Mouse (Mus musculus): ENCODE measurements around the gene Igf2r.
A peak's percentile ranks its signal among the peaks of the same experiment; 100 is the strongest.
"Not testable (repeated sequence)": the region's sequence is repeated elsewhere in the genome, so short reads cannot be mapped to it uniquely, and the experiment has no call there.

Igf2r gene

GRCm38 (mm10) chr17:12674980-12675379, 94.5 kb downstream of the Igf2r start:
- not testable (repeated sequence) for DNase-seq (ENCODE audit: low spot score in 2 of 2)

DNA sequence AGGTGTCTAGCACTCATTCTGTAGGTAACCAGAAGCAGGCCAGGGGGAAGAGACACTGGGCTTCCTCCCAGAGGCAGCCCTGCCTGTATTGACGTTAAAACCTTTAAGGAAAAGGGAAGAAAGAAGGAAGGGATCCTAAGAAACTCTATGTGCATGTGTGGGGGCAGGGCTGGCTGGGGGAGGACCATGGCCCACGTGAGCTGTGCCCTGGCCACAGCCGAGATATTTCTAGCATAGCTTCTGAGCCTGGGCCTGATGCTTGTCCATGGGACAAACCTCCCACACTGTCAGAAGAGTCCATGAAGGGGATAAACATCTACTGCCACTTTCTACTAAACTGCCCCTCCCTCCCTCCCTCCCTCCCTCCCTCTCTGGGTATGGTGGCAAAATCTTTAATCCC, 95.6 kb downstream of the Igf2r start:
- DNase-seq (ENCODE audit: low spot score in 2 of 2), result no peak

- no peak for DNase-seq (ENCODE audit: low spot score in 2 of 2)
Measured at GRCm38 (mm10) chr17:12672285-12672790, 97.1 kb downstream of the Igf2r start.

GRCm38 (mm10) chr17:12671029-12671605, 98.3 kb downstream of the Igf2r start:
- no peak for DNase-seq (ENCODE audit: low spot score in 2 of 2)

DNA sequence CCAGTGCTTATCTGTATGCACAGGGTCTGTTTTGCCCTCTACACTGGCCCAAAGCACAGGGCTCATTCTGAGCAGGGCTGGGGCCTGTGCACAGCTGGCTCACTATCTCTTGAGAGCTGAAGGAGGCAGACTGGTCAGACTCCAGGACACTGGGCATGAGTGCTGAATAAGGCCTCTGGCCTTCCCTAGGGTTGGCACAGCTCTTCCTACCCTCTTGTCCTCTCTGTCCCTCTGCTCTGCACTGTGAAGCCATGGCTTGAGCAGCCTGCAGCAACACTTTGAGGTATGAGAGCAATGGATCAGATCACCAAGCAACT, 100.1 kb downstream of the Igf2r start:
- DNase-seq (ENCODE audit: low spot score in 2 of 2), result no peak

DNA sequence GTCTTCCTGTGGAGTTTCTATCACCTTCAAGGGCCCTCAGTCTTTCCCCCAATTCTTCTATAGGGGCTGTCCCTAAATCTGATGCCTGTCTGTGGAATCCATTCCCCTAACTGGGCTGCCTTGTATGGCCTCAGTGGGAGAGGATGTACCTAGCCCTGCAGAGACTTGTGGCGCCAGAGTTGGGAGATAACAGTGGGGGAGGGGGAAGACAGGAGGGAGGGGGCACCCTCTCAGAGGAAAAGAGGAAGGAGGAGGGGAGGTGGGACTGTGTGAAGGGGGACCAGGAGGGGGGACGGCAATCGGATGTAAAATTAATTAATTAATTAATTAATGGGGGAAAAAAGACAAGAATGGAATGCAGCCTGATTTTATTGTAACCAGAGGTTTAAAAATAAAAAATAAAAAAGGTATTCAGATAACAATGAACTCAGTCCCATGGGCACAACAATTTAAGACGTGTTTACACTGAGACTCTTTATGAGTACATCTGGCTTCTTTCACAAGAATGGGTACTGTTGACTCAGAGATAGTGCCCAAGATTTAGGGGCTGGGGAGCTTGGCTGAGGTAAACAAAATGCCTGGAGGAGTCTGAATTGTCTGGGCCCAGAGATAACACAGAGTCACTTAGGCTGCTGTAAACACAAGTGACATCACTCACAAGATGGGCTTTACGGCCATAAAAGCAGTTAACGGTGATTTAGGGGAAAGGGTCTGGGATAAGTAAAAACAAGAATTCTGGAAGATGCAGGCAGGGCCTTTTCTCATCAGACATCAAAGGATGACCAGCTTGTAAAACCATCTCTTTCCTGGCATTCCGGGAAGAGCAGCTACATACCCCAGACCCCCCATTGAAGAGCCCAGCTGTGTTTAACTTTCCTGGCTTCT, 100.7 kb downstream of the Igf2r start:
- DNase-seq (ENCODE audit: low spot score in 2 of 2), result no peak

GRCm38 (mm10) chr17:12664156-12664555, 105.3 kb downstream of the Igf2r start:
- DNase-seq (ENCODE audit: low spot score in 2 of 2), result no peak

DNA sequence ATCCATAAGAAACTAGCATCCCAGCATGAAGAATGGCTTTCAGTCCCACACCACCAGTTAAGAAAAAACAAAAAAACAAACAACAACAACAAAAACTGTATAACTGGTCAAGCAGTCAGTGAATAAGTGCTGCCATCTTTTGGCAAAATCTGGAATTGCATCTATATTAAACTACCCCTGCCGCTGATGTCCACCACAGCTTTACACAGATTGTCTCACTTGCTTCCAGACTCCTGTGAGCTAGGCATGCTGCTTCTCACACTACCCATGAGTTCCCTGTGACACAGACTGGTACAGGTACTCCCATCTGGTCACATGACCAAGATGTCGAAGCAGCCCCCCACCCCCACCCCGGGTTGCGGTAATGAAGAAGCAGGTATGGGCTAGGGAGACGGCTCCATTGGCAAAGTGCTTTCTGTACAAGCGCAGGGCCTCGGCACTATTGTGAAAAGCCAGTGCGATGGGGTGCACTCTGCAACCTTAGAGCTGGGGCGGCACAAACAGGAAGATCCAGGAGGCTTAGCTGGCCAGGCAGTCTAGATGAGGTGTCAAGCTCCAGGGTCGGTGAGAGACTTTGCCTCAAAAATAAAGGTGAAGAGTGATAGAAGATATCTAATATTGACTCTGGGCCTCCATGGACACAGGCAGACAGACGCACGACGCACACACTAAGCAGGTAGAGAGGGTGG, 108.7 kb downstream of the Igf2r start:
- DNase-seq (ENCODE audit: low spot score in 2 of 2), result peak in 1 of 2 experiments; percentile 28

DNA sequence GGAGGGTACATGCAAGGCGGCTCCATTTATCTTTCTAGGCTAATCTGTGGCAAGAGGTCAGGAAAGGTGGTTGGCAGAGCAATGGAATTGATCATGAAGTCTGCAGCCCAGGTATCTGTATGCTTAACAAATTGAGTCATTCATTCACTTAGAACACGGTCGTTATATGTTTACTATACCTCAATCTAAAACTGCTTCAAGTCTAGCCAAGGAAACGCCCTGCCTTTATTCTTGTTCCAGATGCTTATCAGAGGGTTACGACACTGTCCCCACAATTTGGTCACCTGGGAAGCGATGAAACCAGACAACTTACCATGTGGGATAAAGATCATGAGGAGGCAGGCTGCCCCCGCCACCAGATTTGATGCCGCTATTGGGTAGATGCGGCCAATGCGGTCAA, 110.2 kb downstream of the Igf2r start:
- DNase-seq (ENCODE audit: low spot score in 2 of 2), result no peak

GRCm38 (mm10) chr17:12658784-12659183, 110.7 kb downstream of the Igf2r start:
- no peak for DNase-seq (ENCODE audit: low spot score in 2 of 2)

- peak; percentile 29 to 38 for DNase-seq (ENCODE audit: low spot score in 2 of 2)
Measured at GRCm38 (mm10) chr17:12655826-12656225, 113.6 kb downstream of the Igf2r start.

DNA sequence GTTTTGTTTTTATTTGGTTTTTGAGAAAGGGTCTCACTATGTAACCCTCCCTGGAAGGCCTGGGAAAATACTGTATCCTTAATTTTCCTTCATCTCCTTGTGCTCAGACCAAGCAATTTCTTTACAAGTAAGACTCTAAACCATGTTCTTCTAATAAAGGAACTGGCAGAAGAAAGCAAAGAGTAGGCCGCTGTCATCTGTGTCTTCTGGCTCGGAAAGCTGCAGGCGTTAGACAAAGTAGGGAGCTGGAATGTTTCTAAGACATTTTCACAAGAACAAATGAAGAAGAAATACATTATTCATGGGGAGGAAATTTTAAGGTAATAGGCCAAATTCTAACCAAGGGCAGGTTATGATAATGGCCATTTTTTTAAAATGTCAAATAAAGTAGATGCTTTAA, 115.4 kb downstream of the Igf2r start:
- DNase-seq (ENCODE audit: low spot score in 2 of 2), result no peak

DNA sequence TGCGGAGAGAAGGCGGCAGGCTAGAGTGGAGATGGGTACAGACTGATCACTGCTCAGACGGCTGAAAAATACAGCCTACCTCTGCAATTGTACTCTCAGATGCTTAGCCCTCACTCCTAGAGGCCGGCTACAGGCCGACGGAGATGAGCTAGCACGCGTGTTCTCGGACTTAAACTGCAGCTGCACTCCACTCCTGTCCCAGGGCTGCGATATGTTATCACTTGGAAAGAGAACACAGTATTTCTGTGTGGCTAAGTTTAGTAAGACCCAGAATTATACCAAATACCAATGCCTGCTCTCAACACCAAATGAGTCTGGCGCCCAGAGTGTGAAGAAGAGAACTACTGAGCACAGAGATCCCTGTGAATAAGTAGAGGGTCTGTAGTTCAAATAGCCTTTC, 116.9 kb downstream of the Igf2r start:
- DNase-seq (ENCODE audit: low spot score in 2 of 2), result no peak

DNA sequence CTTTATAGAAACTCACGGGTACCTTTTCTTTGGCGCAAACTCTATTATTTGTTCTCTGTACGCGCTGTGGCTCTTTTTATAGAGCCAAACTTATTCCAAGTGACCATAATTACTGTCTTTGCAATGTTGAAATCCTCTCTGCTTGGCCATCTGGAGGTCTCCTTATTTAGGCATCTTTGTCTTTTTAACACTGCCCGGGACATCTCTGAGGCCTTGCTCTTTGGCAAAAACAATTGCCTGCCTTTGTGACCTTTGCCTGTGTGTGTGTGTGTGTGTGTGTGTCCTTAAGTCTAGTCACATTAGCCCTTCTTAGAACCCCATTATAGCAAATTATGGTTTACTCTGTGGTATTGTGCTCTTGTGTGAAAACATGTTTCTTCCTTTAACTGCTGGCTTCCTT, 124.0 kb downstream of the Igf2r start:
- no peak for DNase-seq (ENCODE audit: low spot score in 2 of 2)

DNA sequence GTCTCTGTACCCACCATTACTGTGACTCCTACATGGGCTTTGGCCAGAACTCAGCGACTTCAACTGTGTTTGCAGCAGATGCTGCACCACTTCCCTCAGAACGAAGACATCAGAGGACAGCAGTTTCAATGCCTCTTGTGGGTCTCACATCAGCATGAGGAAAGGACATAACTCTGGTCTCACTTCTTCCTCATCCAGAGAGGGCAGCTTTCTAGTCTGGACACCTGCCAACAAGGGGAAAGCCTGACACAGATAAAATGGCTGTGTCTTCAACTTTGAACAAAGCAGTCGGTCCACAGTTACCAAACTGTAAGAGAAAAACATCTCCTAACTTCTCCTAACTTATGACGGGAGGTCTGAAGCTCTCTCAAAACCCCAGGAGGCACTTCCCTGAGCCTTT, 128.4 kb downstream of the Igf2r start:
- no peak for DNase-seq (ENCODE audit: low spot score in 2 of 2)

GRCm38 (mm10) chr17:12639585-12639984, 129.9 kb downstream of the Igf2r start:
- no peak for DNase-seq (ENCODE audit: low spot score in 2 of 2)

DNA sequence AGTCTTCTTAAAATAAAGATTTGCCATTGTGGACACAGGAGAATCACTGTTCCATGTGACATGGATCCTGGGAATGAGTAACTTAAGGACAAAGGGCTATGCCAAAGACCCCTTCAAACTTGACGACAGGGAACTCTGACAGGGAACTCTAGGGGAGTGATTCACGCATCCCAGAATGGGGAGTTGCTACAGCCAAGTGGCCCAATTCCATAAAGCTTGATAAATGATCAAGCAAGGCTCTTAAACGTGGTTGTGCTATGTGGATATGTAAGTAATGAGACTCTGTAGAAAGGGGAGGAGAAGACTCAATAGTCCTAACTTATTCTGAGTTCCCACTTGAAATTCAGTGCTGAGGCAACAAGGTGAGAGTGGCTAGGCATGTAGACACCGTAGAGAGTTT, 134.7 kb downstream of the Igf2r start:
- no peak for DNase-seq (ENCODE audit: low spot score in 2 of 2)
